Mouse (Mus musculus): Measurements from ENCODE around the gene Gm49776.
"Not testable (repeated sequence)": the region's sequence is repeated elsewhere in the genome, so short reads cannot be mapped to it uniquely, and the experiment has no call there.

Gene Gm49776

DNA sequence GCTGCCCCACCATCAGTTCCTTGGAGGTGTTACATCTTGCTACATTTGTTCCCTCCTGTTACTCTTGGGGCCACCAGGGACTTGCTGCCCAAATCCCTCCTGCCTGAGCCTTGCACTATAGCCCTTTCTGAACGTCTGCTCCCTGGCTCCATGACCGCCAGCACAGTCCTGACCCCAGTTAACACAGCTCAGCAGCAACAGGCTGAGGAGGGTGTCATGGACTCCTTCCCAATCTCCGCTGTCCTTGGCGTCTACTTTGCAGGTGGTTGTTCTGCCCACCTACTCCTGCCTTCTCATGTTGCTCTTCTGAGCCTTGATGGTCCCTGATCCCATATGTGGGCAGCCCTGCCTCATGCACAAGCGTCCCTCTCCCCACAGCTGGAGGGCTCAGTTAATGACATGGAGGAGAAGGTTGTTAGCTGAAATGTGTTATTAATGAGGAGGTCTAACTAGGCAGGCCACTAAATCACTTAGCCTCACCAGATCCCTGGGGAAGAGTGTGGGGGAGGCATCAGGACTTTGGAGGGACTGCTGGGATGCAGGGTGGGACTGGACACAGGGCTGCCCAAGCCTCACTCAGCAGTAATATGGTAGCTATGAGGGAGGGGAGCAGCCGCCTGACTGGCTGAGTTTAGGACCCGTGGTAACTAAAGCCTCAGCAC is 54.6 kb downstream of the Gm49776 start:
- DNase-seq (ENCODE audit: extremely low spot score, low read depth, low spot score): peak; percentile 54

DNA sequence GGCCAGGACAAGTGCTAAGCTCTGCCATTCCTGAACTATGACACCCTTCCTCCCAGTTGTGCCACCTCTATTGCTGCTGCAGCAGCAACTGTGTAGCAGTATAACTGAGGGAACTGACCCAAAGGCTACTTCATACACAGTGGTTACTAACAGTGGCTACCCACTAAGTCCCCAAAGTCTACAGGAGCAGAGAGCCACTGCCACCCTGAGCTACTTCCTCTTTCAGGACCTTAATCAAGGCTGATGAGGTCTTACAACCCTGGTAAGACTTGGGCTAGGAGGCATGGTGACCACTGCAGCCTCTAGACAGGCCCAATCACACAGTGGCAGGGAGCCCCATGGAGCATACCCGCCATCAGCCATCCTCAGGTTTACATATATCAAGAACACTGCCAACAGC is 56.1 kb downstream of the Gm49776 start:
- no peak for DNase-seq (ENCODE audit: extremely low spot score, low read depth, low spot score)

DNA sequence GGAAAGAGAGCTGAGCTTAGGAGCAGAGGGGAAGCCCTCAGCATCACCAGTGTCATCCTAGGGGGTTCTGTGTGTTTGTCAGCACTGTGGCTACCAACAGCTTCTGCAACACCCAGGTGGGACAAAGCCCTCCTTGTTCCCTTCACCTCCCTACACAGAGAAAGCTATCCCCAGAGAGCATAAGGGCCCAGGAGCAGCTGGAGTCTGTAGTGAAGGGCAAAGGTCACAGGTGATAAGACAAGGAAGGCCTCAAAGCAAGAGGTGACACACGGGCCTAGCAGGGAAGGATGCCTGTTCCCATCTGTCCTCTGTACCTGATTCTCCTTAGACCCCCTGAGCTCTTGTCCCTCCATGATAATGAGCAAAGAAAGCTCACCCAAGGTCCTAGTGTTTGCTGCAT is 56.5 kb downstream of the Gm49776 start:
- no peak for DNase-seq (ENCODE audit: extremely low spot score, low read depth, low spot score)

DNA sequence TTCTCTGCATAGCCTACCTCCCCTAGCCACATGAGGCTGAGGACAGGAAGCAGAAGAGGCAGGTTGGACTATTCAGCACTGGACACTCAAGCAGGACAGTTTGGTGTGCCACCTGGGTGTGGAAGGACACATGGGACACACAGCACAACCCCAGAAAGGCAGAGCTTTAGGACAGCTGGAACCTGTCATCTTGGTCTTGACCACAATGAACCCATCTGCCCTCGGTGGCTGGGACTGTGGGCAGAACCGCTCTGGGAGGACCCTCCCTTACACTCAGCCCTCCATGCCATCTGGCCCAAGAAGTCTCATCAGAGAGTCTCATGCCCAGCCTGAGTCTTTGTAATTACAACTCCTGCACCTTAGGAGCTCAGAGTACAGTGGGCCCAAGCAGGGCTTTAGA is 58.1 kb downstream of the Gm49776 start:
- no peak for DNase-seq (ENCODE audit: extremely low spot score, low read depth, low spot score)

DNA sequence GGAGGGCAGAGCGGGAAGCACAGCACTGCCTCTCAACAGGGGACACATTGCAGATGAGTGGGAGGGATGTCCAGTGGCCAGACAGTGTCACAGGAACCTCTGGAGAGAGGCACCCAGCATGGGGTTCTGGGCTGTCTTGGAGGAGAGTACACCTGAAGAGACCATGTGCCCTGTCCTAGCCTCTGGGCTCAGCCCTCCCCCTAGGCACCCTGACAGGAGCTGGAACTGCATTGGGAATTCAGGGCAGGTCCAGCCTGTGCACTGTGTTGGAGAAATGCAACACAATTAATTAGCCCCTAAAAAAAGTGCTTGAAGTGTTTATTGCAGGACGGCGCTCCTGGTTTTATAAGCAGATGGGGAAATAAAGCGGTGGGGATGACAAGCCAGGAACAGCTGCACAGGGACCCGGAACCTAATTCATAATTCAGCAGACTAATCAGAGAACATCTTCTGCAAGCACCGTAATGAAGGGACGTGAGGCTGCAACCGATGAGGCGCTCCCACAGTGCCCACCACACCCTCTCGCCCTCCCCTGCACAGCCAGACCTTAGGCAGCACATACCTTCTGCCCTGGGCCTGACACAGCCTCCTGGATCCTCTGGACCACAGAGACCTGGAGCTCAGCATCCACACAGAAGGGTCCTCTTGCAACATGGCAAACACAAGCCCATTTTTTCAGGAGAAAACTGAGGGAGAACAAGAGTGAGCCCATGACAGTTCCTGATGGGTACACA is 59.6 kb downstream of the Gm49776 start:
- DNase-seq (ENCODE audit: extremely low spot score, low read depth, low spot score): no peak

DNA sequence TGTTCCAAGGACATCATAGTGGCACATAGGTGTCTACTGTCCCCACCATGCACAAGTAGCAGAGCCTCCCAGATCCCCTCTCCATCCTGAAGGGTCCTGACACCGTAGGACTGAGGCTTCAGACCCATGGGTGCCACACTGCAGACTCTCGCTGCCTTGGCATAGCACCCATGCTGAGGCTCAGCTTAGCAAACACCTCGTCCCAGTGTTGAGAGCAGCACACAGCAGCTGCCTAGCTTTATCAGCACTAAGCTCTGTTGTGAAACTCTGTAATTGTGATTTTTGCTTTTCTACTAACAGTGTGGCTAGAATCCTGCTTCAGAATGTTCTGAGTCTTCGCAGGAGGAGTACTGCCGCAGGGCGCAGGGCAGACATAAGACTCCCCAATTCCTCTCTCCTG is 60.2 kb downstream of the Gm49776 start:
- no peak for DNase-seq (ENCODE audit: extremely low spot score, low read depth, low spot score)

DNA sequence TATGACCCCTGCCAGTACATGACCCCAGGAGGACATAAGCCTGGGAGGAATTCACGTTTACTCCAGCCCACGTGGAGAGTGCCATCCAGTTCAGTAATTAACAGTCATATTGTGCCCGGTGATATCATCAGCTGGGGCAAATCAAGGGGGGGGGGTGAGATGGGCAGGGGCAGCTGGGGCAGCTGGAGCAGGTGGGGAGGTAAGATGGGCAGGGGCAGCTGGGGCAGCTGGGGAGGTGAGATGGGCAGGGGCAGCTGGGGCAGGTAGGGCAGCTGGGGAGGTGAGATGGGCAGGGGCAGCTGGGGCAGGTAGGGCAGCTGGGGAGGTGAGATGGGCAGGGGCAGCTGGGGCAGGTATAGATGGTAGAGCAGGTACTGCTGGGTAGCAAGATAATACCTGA is 62.6 kb downstream of the Gm49776 start:
- not testable (repeated sequence) for DNase-seq (ENCODE audit: extremely low spot score, low read depth, low spot score)
